Mouse (Mus musculus) right cerebral cortex, postnatal 25 days (tissue): ENCODE measurements around the gene Best3.
"Not testable (repeated sequence)": the region's sequence is repeated elsewhere in the genome, so short reads cannot be mapped to it uniquely, and the experiment has no call there.

Source experiments
- DNase-seq: peaks from one replicate; pipeline ENCODE4 v3.0.0; 2022

The Best3 gene

DNA sequence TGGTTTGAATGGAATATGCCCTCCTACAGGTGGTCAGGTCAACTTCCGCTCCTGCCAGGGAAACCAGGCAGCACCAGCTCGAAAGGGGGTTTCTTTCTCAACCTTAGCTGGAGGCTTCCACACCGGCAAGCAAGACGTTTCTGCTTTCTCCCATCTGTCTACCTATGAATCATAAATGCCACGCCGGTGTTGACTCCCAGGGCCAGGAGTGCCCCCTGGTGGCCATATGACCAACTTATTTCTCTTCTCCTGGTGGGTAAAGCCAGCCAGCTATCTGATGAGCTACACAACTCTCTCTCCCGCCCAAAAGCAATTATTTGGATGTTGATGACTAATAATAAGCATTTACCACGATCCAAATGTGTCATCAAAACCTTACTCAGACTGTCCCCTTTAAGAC lies 47.7 kb downstream of the Best3 start:
- DNase-seq: peak; percentile 60

DNA sequence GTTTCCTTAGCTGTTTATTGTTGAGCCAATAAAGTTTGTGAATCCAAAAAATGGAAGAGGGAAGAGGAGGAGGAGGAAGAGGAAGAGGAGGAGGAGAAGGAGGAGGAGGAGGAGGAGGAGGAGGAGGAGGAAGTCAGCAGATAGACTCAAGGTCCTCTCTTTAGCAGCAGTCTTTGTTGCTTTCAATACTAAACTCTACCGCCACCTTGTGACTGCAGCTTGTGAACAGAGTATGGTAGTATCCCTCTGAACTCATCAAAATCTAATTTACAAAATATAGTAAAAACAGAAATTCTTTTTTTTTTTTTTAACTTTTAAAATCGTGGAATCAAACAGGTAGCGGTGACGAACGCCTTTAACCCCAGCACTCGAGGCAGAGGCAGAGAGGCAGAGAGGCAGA lies 54.2 kb downstream of the Best3 start:
- DNase-seq: no peak

DNA sequence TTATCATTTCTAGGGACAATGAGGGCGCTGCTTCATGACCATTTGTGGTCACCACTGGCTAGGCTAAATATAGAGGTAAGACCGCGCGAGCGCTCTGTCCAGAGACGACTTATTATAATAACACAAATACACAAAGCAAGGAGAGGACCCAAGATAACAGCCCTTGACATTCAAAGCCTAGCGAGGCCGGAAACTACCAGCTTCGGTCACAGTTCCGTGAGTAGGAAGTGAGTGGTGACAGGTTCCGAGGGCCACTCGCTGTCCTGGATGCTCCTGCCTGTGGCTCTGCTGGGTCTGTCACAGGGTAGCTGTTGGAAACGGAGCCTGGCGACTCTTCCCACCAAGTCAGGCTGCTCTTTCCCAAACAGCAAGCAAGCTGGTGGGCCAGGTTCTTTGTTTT lies 56.2 kb downstream of the Best3 start:
- DNase-seq: no peak

DNA sequence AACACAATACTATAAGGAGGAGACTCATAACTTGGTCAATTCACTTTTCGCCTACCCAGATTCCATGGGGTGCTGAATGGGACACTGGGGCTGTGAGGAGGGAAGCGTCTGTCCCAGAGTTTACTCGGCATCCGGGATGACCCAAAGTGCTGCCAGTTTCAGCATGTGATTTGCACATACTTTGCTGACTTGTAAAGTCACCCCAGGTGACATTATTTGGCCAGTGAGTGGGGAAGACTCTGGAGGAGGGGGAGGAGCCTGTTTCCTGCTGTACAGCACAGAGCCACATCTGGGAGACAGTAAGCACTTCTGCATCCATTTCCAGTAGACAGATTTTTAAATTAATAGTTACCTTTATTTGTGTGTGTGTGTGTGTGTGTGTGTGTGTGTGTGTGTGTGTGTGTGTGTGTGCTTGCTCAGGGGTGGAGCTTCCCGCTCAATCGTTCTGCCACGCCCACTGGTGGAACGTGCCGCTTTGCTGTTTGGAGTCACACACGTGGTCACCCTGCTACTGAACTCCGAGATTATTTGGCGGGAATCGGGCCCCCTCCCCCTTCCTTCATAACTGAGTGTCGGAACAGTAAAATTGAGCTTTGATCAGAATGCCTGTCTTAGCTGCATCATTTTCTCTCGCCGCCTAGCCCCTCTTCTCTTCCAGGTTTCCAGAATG lies 57.5 kb downstream of the Best3 start:
- not testable (repeated sequence) for DNase-seq

DNA sequence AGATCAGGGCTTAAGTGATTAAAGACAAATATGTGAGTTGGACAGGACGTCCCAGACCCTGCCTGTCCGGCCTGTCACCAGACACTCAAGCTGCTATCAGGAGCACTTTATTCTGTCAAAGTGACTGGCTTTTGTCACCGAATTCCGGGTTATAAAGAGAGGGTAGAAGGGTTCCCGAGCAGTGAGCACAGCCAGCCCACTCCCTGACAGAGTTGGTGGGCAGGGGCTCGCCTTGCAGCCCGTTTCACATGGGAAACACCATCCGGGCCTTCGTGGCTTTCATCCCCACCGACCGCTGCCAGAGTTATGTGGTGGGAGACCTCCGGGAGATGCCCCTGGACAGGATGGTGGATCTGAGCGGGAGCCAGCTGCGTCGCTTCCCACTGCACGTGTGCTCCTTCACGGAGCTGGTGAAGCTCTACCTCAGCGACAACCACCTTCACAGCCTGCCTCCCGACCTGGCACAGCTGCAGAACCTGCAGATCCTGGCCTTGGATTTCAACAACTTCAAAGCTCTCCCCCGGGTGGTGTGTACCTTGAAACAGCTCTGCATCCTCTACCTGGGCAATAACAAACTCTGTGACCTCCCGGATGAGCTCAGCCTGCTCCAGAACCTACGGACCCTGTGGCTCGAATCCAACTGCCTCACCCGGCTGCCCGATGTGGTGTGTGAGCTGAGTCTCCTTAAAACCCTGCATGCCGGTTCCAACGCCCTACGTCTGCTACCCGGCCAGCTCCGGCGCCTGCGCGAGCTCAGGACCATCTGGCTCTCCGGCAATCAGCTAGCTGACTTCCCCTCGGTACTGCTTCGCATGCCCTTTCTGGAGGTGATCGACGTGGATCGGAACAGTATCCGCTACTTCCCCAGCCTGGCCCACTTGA lies 59.3 kb downstream of the Best3 start, which contains the start of gene Lrrc10:
Lrrc10 (plus strand) TSS at position 167 of the 882 bp plus-strand sequence.
- DNase-seq: no peak

DNA sequence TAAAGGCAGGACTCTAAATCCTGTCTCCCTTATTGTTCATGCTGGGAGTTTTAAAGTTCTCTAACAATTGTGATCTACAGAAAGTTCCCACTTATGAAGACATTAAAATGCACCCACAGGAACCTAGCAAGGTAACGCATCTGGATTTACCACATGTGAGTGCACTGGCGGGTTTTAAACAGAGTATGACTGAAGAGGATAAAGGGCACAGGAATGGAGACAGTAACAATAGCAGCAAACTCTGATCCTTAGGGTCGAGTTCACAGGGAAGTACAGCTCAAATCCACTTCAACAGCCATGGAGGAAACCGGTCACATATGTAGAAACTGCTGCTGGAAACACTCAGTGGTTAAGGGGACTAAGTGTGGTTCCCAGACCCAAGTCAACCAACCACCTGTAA lies 63.1 kb downstream of the Best3 start:
- no peak for DNase-seq

DNA sequence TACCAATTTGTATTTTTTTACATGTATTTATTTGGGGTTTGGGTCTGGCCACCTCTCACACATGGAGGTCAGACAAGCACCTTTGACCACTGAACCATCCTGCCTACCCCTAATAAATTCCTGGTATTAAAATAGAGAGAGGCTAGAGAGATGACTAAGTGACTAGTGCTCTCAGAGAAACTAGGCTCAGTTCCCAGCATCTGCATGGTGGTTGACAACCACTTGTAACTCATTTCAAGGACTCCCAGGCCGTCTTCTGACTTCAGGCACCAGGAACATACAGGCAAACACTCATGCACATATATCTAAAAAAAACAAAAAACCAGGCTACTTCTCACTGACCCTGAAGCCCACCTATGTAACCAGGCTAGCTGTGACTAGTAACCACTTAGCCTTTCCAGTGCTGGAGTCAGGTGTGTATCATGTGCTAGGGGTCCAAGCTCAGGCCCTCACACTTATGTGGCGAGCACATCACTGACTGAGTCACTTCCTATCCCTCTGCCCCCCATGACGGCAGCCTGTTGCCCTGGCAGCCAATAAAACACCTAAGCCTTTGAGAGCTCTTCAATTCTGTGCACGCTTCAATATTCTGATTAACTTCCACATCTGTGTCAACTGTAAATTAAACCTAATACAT lies 64.0 kb downstream of the Best3 start:
- no peak for DNase-seq

DNA sequence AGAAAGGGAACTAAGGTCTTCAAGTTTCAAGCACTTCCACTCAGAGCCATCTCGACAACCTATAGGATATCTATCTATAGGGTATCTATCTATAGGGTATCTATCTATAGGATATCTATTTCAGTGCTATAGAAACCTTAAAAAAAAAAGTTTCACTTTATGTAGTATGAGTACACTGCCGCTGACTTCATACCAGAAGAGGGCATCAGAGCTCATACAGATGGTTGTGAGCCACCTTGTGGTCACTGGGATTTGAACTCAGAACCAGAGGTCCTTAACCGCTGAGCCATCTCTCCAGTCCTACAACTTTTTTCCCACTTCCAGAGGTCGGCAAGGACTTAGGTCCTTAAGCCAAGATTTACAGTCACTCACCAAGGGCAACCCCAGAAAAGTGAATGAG lies 69.6 kb downstream of the Best3 start:
- DNase-seq: no peak

DNA sequence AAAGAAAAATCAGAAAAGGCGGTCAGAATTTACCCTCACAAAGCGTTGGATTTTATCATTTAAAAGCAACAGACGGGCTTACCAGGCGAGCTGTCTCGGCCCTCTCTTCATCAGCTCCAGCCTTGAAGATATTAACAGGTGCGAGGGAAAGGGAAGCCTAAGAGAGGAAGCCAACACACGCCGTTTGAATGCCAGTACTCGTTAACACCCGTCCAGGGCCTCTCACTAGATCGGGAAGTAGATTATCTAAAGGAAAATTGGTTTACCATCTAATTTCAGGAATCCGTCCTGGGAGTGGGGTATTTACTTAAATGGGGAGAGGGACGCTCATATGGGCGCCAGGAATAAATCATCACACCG lies 76.8 kb downstream of the Best3 start:
- DNase-seq: no peak

DNA sequence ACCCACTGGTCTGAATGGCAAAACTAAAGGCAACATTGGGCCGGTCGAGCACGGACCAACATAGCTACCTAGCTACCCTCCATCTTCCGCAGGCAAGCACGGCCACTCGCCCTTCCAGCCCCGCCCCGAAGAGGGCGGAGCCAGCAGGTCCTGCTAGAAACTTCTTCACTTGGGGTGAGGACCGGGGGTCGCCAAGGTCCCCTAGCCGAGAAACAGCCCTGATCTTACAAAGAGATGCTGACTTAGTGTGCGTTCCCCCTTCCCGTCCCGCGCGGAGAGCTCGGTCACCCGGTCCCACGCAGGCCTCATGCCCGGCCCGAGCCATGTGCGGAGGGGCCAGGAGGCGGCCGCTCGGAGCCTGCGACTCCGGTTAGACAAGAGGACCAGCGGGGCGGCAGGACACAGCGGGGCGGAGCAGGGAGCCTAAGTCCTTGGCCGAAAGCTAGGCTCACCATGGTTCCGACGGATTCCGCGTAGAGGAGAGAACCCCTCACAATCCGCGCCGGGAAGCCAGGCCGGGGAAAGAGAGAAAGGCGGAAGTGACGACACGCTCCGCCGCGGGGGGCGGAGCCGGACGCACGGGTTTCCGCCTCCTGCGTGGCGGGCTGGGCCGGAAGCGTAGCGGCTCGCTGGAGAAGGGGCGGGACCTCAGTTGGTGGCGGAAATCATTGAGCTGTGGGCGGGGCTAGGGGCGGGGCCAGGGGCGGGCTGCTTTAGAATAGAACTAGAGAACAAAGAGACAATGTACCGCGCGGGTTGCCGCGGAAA lies 77.3 kb downstream of the Best3 start, which contains the start of gene Cct2:
Cct2 (minus strand) TSS at position 561 of the 768 bp plus-strand sequence.
- DNase-seq: peak; percentile 90

DNA sequence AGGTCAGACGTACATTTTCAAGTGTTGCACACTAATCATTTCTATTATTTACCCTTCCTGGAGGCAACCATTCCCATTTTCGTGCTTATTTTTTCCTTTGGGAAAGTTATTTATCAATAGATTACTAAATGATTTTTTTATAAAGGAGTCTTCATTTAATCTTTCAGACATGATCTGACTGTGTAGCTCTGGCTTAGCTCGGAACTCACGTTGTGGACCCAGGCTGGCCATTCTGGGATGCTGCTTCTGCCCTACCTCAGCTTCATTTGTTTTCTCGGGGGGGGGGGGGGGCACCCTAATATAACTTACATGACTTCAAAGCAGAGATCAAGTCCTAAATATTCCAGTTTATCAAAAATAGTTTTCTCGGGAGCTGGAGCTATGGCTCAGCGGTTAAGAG lies 78.0 kb downstream of the Best3 start:
- no peak for DNase-seq

DNA sequence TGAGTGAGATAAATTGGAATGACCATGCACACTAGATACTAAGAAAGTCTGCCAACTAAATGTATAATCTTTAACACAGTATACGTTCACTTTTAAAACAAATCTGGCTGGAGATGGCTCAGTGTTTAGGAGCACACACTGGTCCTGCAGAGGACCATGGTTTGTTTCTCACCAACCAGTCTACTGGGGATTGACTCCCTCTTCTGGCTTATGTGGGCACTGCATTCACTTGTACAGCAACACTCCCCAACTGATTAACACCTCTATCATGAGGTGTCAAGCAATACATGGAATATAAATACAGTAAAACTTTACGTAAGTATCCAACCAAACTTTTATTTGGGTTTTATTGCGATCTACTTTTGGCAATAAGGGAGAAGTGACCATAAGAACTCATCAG lies 83.0 kb downstream of the Best3 start:
- no peak for DNase-seq

DNA sequence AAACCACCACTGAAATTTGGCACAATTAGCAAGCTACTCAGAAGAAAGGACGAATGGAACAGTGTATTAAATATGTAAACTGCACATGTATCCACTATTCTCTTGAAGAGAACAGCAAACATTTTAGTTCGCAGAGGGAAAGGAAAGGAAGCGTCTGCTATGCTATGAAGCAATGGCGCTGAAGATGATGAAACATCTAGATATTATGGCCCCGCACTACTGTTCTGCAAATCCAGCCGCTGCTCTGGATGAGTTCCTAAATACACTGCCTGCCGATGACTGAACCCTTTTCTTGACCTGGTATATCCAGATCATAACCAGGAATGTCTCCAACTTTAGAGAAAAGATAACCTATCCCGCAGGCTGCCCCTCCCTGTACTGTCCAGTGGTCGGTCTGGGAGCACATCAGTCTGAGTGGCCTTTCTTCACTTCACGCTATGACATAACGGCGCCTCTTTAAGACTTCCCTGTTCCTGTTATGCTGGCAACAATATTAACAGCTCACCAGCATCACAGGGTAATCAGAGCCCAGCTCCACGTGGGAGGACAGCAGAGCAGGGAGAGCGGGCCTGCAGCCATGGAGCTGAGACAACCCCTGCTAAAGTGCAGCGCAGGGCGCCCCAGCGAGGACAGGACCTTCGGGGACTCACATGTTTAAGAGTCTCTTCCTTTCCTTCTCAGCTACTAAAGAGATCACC lies 86.2 kb downstream of the Best3 start:
- no peak for DNase-seq

DNA sequence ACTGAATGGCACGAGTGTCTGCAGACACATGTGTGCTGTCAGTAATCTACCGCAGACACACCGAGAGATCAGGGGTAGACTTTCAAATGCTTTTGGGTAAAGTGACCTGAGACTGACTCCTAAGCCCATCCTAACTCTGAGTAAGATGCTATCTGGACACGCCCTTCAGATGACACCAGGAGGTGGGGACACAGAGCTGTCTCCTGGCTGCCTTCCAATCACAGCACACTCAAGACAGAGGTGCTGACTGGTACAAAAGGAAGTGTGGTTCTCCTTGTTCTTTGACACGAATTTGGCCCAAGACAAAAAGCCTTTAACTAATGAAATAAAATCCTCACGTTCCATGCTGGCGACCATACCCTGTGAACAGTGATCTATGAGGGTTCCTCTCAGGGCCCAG lies 87.1 kb downstream of the Best3 start:
- DNase-seq: no peak
